Mouse (Mus musculus): ENCODE results near the gene Uqcrfs1.

The Uqcrfs1 gene

DNA sequence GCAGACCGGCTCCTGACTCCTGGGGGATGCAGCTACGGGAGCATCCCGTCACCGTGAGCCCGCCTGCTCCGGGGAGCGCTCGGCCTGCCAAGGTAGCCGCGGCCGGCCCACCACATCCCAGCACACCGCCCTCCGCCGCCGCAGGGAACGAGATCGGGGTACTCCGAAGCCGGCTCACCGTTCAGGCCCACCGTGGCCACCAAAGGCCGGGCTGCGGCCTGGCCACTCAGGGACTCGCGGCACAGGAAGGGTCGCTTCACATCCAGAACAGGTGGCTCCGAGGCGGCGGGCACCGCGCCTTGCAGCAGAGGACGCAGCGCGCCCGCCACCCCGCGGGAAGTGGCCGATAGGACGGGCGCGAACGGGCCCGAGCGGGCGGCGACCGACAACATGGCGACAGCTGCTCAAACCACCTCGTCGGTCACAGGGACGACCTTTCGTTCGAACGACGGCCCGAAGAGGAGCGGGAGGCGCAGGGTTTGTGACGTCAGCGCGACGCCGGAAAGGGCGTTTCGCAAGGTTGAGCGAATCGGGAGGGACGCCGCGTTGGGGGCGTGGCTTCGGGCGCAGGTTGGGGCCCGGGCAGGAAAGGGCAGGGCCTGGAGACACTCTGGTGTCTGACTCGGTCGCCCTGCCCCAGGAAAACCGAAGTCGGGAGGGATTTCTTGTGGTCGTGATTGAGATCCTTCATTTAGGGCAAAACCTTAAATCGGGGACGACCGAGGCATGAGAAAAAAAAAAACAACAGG lies at the start of gene Uqcrfs1:
Uqcrfs1 (minus strand) TSS at position 507 of the 749 bp plus-strand sequence.
- DNase-seq (ENCODE audit: low spot score in 2 of 2), result peak; percentile 95 to 97

DNA sequence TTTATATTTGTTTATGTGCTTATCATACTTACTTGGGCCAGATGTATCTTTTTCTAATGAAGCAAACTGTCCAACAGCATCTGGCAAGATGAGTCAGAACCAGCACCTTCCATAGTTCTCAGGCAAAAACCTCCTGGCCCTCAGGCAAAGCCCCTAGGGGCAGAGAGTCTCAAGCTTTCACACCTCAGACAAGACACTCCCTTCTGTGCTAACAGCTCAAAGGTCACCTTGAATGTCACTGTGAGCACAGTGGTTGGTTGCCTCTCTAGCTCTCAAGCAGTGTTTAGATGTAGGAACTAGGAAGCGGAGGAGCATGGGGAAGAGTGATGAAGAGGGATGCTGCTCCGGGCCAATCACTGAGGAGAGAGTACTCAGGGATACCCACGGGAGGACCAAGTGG lies 40.6 kb upstream of the Uqcrfs1 start:
- DNase-seq (ENCODE audit: low spot score in 2 of 2), result no peak

DNA sequence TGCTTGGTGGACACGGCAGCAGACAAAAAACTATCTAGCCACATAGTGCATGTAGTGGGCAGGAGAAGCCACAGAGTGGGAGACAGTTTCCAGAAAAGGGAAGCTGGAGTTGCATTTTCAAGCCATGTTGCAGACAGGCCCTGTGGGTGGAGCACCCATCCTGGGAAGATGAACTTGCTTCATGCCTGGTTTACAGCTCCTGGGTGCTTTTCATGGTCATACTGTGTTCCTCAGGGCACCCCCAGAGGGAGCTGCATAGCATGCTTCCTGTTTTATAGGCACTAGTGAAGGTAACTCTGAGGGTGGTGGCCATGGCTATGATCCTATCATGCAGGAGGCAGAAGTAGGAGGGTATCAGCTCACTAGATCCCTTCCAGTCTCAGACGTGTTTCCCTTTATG lies 37.4 kb upstream of the Uqcrfs1 start:
- DNase-seq (ENCODE audit: low spot score in 2 of 2), result peak in 1 of 2 experiments; percentile 45

DNA sequence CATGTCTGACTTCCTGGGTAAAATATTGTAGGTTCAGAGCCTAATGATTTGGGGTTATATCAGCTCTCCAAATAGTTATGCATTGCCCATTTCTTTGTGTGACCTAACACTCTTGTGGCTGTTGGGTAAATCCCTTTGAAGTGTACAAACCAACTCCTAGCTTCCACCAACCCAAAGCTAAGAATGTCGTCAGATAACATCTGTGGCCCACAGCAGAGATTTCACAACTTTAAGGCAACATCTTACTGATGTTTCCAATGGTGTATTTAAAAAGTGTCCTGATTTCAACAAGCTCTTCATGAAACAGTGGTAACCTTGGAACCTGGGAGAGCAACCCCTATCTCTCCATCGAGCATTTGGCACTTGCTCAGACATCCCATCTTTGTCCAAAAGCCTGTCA lies 33.6 kb upstream of the Uqcrfs1 start:
- peak; percentile 9 to 39 for DNase-seq (ENCODE audit: low spot score in 2 of 2)

DNA sequence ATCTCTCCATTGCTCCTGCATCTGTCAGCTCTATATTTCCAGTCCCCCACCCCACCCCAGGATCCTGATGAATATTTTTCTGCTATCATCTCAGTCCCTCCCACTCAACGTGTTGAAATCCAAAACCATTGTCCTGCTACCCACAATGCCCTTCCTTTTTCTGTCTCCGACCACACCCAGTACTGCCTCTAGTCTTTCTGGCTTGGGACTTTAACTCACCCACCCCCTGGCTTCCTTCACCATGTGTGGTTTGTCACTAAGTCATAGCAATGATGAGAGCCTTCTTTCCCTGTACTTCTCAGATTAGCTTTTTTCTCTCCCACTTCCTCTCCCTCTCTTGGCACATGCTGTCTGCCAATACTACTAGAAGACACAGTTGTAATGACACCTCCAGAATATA lies 31.7 kb upstream of the Uqcrfs1 start:
- no peak for DNase-seq (ENCODE audit: low spot score in 2 of 2)

DNA sequence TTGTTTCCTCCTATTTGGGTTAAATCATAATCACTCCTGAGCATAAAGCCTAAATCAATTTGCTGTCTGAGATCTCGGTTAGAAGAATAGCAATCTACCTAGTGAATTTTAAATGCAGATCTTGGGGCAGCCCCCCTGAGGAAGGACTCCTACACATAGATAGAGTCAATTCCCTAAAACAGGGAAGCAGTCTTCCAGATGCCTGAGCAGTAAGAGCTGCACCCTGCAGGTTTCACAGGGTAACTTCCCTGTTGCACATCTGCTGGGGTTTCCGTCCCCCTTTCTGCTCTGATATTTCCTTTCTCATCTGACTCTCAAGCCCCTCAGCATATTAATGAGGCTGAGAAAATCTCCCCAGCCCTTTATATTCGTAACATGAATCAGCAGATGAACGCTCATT lies 27.8 kb upstream of the Uqcrfs1 start:
- DNase-seq (ENCODE audit: low spot score in 2 of 2), result no peak

DNA sequence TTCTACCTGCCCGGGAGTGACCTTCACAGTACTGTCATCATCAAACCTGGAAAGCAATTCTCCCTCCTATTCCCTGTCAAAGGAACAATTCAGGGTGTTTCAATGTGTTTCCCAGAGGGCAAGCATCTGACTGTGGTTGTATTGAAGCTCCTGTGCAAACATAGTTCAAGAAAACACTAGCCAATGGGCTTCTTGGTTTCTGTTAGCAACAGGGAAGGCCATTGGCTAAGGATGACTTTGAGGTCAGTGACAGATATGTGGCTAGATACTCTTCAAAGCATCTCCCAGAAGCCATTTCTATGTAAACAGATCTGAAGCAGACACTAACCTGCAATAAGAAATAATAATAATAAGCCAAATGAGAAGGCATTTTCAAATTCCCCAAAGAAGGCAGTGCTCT lies 25.0 kb upstream of the Uqcrfs1 start:
- no peak for DNase-seq (ENCODE audit: low spot score in 2 of 2)

DNA sequence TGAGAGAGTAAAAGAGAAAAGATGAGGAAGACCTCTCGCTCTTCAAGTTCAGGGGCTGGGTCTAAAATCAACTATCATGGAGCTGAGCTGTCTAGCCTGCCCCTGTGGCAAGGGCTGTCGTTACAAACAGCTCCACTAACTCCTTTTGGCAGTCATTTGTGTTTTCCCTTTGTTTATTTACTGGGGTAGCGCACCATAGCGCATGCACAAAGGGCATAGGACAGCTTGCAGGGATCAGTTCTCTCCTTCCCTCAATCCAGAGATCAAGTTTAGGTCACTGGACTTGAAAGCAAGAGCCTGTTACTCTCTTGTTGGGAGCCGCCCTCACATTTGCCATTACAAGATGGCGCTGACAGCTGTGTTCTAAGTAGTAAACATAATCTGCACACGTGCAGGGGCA lies 22.4 kb upstream of the Uqcrfs1 start:
- DNase-seq (ENCODE audit: low spot score in 2 of 2), result no peak

DNA sequence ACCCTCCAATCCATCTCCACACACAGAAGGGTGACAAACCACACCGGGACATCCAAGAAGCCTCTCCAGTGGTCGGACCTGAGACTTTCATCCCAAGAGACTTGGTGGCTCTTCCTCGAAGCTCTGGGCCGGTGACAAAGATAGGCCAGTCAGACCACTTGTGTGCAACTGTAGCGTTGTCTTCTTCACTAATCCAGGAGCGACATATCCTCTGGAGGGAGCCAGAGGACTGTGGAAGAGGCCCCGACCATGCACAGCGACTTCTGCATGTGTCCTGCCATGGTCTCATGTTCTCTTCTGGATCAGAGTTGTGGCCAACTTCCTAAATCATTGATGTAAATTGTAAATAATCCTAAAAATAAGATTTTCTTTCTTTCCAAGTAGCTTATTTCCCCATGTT lies 21.6 kb upstream of the Uqcrfs1 start:
- DNase-seq (ENCODE audit: low spot score in 2 of 2), result peak; percentile 37 to 66

DNA sequence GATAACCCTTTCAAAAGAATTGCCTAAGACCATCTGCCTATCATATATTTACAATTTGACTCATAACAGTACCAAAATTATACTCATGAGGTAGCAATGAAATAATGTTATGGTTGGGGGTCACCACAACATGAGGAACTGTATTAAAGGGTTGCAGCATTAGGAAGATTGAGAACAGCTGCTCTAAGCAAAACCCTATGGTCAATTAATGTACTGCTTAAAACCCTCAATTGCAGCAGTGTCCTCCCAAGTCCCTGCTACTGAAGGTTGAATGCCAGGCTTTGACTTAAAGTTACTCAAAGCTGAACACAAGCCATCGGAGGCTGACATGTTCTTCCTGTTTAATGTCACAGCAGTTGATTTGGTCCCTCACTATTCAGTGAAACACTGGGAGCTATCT lies 15.4 kb upstream of the Uqcrfs1 start:
- DNase-seq (ENCODE audit: low spot score in 2 of 2), result no peak

DNA sequence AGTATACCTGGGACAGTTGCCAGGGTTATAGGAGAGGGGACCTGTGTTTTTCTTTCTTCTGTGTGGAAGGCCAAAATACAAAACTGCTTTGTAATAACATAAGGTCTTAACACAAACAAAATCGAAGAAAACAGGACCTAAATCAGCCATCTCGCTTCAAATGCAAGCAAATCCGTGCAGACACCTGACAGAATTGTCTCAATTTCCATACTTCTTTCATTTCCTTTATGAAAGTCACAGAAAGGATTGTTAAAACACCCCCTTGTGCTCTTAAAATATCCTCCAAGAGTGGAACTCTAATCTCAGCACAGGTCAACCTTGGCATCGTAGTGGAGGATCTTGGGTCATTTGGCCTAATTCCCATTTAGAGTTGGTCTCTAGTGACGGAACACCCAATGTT lies 14.9 kb upstream of the Uqcrfs1 start:
- DNase-seq (ENCODE audit: low spot score in 2 of 2), result no peak

DNA sequence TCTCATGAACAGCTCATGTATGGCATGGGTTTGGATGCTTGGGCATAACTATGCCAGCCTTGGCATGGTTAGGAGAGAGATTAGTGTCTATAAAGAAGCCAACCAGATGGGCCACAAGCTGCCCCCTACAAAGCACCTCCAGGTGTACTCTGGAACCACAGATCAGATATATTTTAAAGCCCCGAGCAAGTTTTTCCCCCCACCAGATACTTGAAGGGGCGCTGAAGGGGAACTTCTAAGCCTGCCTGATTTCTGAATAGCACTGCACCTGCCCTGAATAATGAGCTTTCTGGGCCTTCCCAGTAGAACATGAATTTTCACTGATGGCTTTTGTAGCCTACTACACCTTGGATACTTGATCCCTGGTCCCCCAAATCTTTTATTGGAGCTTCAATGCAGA lies 12.6 kb upstream of the Uqcrfs1 start:
- DNase-seq (ENCODE audit: low spot score in 2 of 2), result no peak

DNA sequence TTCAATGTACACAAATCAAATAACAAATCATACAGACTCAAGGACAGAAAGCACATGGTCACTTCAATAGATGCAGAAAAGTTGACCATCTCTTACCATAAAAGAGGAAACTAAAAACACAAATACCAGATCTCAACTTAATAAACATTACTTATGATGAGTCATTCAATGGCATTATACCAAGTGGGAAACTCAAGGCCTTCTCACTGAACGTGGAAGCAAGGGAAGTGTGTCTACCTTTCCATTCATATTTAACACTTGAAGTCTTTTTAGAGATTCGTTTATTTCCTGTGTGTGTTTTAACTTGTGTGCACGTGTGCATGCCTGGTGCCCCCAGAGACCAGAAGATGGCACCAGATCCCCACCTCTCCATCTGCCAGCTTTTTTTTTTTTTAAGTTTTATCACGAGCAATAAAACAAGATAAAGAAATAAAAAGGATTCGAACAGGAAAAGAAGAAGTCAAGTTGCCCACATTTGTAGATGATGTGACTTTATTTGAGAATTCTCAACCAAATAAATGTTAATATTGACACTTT lies 8.0 kb upstream of the Uqcrfs1 start:
- no peak for DNase-seq (ENCODE audit: low spot score in 2 of 2)

DNA sequence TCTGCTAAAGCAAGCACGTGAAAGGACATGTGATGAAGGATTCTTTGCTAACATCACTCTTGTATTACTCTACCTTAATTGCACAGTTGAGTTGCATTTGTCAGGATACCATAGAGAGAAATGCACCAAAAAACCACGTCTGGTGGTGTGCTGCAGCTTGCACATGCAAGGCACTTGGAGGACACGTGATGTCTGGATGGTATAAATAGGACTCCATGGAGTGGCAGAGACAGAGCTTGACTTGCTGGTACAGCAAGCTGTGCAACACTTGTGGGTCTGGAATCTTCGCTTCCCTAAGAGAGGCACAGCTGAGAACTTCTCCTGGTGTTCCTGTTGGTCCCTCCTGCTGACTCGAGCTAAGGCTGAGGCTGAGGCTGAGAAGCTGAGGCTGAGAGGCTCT lies 4.2 kb upstream of the Uqcrfs1 start:
- DNase-seq (ENCODE audit: low spot score in 2 of 2), result no peak

DNA sequence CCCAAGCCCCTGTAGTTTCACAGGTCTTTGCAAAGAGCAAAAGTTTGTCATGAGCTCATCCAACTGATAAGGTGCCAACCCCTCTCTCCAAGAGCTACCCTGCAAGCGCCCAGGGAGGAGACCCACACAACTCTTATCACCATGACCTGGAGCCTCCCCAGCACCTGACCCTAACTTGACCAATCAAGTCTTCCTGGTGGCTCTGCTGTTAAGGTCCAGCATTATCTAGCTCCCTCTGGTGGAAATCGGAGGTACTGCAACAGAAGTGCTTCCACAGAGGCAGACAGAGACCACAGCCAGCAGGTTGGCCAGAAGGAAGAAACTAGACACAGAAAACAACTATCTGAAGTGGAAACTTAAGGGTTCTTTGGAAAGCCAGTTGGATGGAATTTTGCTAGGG lies 3.7 kb upstream of the Uqcrfs1 start:
- peak; percentile 88 to 89 for DNase-seq (ENCODE audit: low spot score in 2 of 2)

DNA sequence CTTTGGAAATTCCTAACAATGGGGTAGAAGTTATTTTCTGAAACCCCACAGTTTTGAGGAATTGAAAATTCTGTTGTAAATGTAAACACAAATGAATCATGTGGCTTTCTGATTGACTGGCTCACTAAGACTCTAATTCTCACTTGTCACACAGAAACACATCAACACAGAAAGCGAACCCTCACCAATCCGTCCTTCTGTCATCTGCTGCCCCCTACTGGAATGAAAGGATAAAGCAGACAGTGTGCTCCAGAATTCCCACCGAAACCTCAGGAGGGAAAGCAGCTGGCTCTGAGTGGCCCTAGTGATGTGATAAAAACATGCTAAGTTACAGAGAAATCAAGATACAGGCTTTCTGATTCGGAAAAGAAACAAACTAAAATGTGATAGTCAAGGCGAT lies 14.4 kb downstream of the Uqcrfs1 start:
- peak in 1 of 2 experiments; percentile 18 for DNase-seq (ENCODE audit: low spot score in 2 of 2)

DNA sequence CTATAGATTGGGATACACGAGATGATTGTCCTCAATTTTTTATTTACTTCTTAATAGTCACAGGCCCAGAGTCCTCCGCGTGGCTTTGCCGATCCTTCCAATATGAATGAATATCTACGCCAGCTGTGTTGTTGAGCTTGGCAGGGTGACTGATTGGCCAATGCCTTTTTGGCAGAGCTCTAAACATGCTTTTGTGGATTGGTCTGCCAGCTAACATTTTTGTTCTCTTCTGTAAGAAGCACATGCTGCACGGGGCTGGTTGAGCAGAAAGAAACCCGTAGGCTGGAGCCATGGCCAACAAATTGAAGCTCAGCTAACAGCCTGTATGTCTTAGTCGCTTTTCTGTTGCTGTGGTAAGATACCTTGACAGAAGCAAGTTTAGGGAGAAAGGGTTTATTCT lies 20.2 kb downstream of the Uqcrfs1 start:
- DNase-seq (ENCODE audit: low spot score in 2 of 2), result no peak

DNA sequence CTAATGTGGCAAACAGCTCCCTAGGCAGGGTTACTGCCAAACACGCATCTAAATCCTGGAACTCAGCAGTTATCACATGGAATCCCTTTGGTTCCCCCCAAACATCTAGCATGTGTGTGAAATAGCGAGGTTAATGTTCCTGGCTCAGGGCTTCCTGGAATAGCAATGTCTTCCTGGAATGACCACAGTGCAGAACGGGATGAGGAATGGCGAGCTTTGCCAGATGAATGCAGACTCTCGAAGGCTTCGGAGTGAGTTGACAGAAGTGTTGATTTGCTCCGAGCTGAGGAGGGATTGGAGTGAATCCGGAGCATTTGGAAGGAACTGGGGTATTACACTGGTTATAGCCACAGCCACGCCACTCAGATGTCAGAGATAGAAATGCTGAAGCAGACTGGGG lies 21.2 kb downstream of the Uqcrfs1 start:
- no peak for DNase-seq (ENCODE audit: low spot score in 2 of 2)

DNA sequence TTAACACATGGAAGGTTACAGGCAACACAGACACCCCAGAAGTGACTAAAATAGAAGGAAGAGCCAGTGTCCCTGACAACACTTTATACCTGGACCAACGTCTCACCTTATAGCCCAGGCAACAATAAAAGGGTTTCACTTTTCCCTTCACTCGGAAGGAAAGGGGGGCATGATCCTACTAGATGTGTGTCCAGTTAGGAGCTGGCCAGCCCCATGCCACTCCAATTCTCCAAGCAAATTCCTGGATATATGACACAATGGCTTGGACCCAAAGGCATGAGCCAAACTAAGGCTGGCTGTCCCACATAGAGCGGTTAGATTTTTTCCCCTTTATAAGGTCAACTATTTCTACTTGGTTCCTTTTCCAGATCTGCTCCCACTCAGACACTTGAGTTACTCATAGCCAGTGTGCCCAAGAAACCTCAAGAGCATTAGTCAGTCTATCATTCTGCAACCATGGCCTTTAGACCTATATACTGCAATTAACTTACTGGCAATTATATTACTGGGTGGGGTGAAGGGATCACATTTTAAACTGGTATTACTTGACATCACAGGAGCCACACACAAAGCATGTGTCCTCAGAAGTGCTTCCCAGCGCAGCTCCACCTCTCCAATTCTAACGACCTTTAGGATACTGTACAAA lies 21.8 kb downstream of the Uqcrfs1 start:
- no peak for DNase-seq (ENCODE audit: low spot score in 2 of 2)

DNA sequence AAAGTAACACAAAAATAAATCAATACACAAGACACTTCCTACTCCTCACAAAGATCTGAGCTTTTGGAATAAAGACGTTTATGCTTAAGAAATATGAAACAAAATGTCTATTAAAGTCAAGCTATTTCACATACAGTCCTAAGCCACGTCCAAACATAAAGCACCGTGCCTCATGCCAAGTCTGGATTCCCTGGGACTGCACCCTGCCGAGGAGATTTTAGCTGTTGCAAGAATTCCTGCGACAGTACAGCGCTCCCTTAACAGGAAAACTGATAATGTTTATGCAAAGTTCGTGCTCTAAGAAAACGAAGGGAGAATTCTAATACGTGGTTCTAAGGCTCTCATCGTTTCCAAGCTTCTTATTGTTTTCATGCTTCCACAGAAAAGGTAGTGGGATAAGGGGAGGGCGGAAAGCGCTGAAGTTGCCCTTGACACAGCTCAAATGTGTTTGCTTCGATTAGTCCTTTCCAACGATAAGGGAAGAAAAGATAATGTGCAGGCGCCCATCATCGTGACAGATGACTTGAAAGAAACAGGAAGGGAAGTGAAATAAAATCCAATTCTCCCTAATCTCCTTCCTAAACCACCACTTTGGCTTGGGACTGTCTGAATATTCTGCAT lies 23.8 kb downstream of the Uqcrfs1 start:
- no peak for DNase-seq (ENCODE audit: low spot score in 2 of 2)

DNA sequence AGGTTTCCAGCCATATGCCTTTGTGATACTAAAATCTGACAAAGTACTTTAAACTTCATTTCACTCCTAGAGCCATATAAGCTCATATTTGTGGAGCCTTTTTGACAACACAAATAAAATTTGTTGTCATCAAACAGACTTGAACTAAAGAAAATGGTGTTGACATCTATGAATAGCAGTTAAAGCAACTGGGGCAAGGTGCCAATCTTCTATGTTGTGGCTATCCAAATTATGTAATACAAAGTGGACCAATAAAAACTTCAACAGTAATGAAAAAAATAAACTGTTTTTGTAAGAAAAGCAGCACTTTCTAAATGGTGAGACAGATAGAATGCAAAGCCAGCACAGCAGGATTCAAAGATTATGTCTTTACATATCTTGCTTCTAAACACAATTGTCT lies 27.0 kb downstream of the Uqcrfs1 start:
- no peak for DNase-seq (ENCODE audit: low spot score in 2 of 2)

DNA sequence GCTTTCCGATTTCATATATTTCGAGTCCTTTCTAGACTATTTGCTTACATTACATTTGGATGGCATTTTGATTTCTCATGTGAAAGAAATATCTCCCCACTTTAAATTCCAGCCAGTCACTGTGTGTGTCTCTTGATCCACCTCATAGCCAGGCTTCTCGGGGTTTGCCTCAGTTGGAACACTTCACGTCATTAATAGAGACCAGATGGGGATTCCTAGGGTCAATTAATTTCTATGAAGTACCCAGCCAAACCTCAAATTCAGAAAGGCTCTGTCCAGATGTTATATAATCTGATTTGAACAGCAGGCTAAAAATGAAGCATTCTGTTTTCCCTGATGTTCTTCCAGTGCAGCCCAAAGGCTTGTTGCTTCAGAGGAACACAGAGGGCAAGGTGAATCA lies 37.5 kb downstream of the Uqcrfs1 start:
- DNase-seq (ENCODE audit: low spot score in 2 of 2), result no peak

DNA sequence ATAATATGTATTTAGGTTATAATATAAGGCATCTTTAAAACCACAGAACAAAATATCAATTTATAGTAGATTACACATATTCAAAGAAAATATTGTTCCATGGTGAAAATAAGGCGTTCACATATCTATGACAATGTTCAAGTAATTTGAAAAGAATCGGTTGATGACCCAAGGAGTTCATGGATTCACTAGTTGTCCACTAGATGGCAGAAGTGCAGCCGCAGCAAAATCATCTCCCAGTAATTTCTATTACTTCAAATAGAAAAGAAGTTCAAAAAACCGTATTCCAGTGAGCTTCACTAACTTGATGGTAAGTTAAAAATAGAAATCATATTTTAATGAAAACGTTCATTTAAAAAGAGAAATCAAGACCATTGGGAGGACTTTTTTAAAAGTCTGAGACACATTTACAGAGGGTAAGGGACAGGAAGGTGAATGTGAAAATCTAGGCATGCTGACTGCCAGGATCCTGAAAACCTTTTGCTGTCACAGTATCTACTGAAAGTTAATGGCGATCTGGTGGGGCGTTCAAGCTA lies 43.2 kb downstream of the Uqcrfs1 start:
- peak in 1 of 2 experiments; percentile 9 for DNase-seq (ENCODE audit: low spot score in 2 of 2)
